Mouse (Mus musculus) adrenal gland, adult 18-20 months (tissue): ENCODE results near the gene Vamp2. TPM values are rescaled to one million over a fixed set of nuclear protein-coding genes. Genes with fewer than 3 reads are reported as not detected.
"Not testable (repeated sequence)": the region's sequence is repeated elsewhere in the genome, so short reads cannot be mapped to it uniquely, and the experiment has no call there.

Experiments
- DNase-seq, 2 experiments: peaks; one replicate each; pipeline ENCODE4 v3.0.0; 2021 to 2022; ENCODE audit warnings: low spot score in 2 of 2
- total RNA-seq, 2 experiments: library from RNA; stranded (reverse); gene quantifications; 1 replicate in 1 of 2; 2 replicates in 1 of 2; pipeline ENCODE4 v1.2.3; 2021

The Vamp2 gene
- total RNA-seq, 2 experiments from 2014 or later = 106 to 137 TPM

- peak in 1 of 2 experiments; percentile 22 for DNase-seq
Measured at GRCm38 (mm10) chr11:69078805-69079438, 9.4 kb upstream of the Vamp2 start.

- DNase-seq = no peak
Measured at GRCm38 (mm10) chr11:69080102-69080854, 8.0 kb upstream of the Vamp2 start.

GRCm38 (mm10) chr11:69080855-69081222, 7.5 kb upstream of the Vamp2 start:
- DNase-seq = no peak

- no peak for DNase-seq
Measured at GRCm38 (mm10) chr11:69081613-69082012, 6.7 kb upstream of the Vamp2 start.

- DNase-seq = peak in 1 of 2 experiments; percentile 16
Measured at GRCm38 (mm10) chr11:69085608-69086007, 2.7 kb upstream of the Vamp2 start.

GRCm38 (mm10) chr11:69086390-69086789, 1.9 kb upstream of the Vamp2 start:
- DNase-seq = peak in 1 of 2 experiments; percentile 12

- DNase-seq = peak in 1 of 2 experiments; percentile 20
Measured at GRCm38 (mm10) chr11:69087082-69087481, 1.2 kb upstream of the Vamp2 start.

- DNase-seq = peak in 1 of 2 experiments; percentile 14
Measured at GRCm38 (mm10) chr11:69087597-69087996, 693 bp upstream of the Vamp2 start.

GRCm38 (mm10) chr11:69088856-69089615, 746 bp downstream of the Vamp2 start:
- DNase-seq = peak in 1 of 2 experiments; percentile 23

- no peak for DNase-seq
Measured at GRCm38 (mm10) chr11:69089616-69090290, 1.5 kb downstream of the Vamp2 start.

- DNase-seq = peak in 1 of 2 experiments; percentile 20
Measured at GRCm38 (mm10) chr11:69090367-69090766, 2.1 kb downstream of the Vamp2 start.

GRCm38 (mm10) chr11:69091566-69092385, 3.5 kb downstream of the Vamp2 start:
- DNase-seq = peak in 1 of 2 experiments; percentile 22

GRCm38 (mm10) chr11:69092386-69092751, 4.1 kb downstream of the Vamp2 start:
- DNase-seq = peak; percentile 87 to 94

- no peak for DNase-seq
Measured at GRCm38 (mm10) chr11:69092871-69093270, 4.6 kb downstream of the Vamp2 start.

GRCm38 (mm10) chr11:69093856-69094255, 5.6 kb downstream of the Vamp2 start:
- not testable (repeated sequence) for DNase-seq

GRCm38 (mm10) chr11:69094697-69095429, 6.6 kb downstream of the Vamp2 start, which contains the start of gene Per1:
TSS of gene Per1 (plus strand) at chr11:69095217.
- peak; percentile 90 to 93 for DNase-seq

- peak in 1 of 2 experiments; percentile 35 for DNase-seq
Measured at GRCm38 (mm10) chr11:69095511-69096231, 7.4 kb downstream of the Vamp2 start.

- DNase-seq = no peak
Measured at GRCm38 (mm10) chr11:69096360-69096986, 8.2 kb downstream of the Vamp2 start.
